Mouse (Mus musculus): ENCODE measurements around the gene Crtap. TPM values are rescaled to one million over a fixed set of nuclear protein-coding genes. Genes with fewer than 3 reads are reported as not detected.
"Not testable (repeated sequence)": the region's sequence is repeated elsewhere in the genome, so short reads cannot be mapped to it uniquely, and the experiment has no call there.

The Crtap gene
- polyA plus RNA-seq, 2 experiments, result 12.8 to 13.7 TPM

DNA sequence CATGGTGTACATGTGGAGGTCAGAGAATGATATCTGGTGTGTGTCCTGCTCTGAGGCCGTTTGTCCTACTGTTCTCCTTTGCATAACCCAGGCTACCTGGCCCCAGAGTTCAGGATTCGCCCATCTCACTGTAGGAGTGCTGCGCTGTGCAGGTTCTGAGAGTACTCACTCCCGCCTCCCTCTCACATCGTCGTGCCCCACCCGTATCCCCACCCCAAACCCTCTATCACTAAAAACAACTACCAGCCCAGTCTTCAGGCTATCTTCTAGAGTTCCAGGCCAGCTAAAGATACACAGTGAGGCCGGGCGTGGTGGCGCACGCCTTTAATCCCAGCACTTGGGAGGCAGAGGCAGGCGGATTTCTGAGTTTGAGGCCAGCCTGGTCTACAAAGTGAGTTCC lies 9.2 kb upstream of the Crtap start:
- H3K9me3 ChIP-seq (ENCODE audit: control insufficient read depth, low read length), result no peaks in the 10 kb centered on the region
- H3K27me3 ChIP-seq (ENCODE audit: control insufficient read depth, insufficient read depth, low read length), result no peaks in the 10 kb centered on the region
- TF ChIP-seq CTCF (IDR thresholded peaks at IDR 0.05; ENCODE audit: low read depth), result no peak
- 0 out of 2 replicates have a peak, but pooled peaks have one; percentile 13 for TF ChIP-seq EP300 (IDR thresholded peaks at IDR 0.05; ENCODE audit: low read depth)
- no peak overlapping the region for H3K27ac ChIP-seq
- peaks cover 13 to 23% of the 10 kb centered on the region in 2 experiments for H3K4me1 ChIP-seq (replicated peaks; ENCODE audit: control insufficient read depth in 2 of 2, insufficient read depth in 2 of 2, low read length in 1 of 2)
- H3K4me3 ChIP-seq (ENCODE audit: insufficient read depth in 1 of 2, low read depth in 2 of 2, low read length in 2 of 2), result no peak overlapping the region
- H3K9ac ChIP-seq (replicated peaks), result no peak overlapping the region
- peak in 1 of 3 experiments; percentile 42 for DNase-seq (ENCODE audit: low read depth in 3 of 3, low spot score in 3 of 3)
- WGBS (ENCODE audit: insufficient replicate concordance), result 38% methylated on average over 12 of the region's 12 CpGs
- peak; percentile 63 for ATAC-seq (ENCODE audit: insufficient read depth)
- no peaks in the 10 kb centered on the region for H3K36me3 ChIP-seq (replicated peaks; ENCODE audit: control insufficient read depth, insufficient read depth, low read depth)
- H3K4me2 ChIP-seq (ENCODE audit: low read depth), result no peak overlapping the region

DNA sequence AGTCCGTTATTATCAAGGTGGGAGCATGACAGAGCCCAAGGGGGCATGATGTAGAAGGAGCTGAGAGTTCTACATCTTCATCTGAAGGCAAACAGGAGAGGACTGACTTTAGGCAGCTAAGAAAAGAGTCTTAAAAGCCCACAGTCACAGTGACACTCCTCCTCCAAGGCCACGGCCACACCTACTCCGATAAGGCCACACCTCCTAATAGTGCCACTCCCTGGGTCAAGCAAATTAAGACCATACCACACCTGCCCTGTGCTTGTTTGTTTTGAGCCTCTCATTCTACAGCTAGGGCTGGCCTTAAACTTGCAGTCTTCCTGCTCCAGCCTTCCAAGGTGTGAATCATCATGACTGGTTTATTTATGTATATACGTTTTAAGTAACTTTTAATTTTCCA lies 4.8 kb upstream of the Crtap start:
- Histone ChIP-seq H3K4me2 (ENCODE audit: low read depth) (no peak overlapping the region), H3K27ac (no peak overlapping the region), H3K9ac (replicated peaks) (no peak overlapping the region), H3K36me3 (replicated peaks; ENCODE audit: control insufficient read depth, insufficient read depth, low read depth) (no peaks in the 10 kb centered on the region), H3K27me3 (ENCODE audit: control insufficient read depth, insufficient read depth, low read length) (no peaks in the 10 kb centered on the region), H3K9me3 (ENCODE audit: control insufficient read depth, low read length) (no peaks in the 10 kb centered on the region), H3K4me1 (replicated peaks; ENCODE audit: control insufficient read depth in 2 of 2, insufficient read depth in 2 of 2, low read length in 1 of 2) (peaks cover 11 to 15% of the 10 kb centered on the region in 2 experiments; a peak in 3 of 4 replicates), H3K4me3 (ENCODE audit: insufficient read depth in 1 of 2, low read depth in 2 of 2, low read length in 2 of 2) (no peak overlapping the region)
- no peak for DNase-seq (ENCODE audit: low read depth in 3 of 3, low spot score in 3 of 3)
- 59% methylated on average over 4 of the region's 4 CpGs for WGBS (ENCODE audit: insufficient replicate concordance)
- TF ChIP-seq EP300 (IDR thresholded peaks at IDR 0.05; ENCODE audit: low read depth) (no peak), CTCF (IDR thresholded peaks at IDR 0.05; ENCODE audit: low read depth) (no peak)
- ATAC-seq (ENCODE audit: insufficient read depth), result 0 out of 2 replicates have a peak, but pooled peaks have one; percentile 29

GRCm38 (mm10) chr9:114394677-114395076 lies 4.2 kb upstream of the Crtap start:
- ATAC-seq (ENCODE audit: insufficient read depth) (no peak), DNase-seq (ENCODE audit: low read depth in 3 of 3, low spot score in 3 of 3) (no peak)
- H3K9ac ChIP-seq (replicated peaks), result no peak overlapping the region
- WGBS (ENCODE audit: insufficient replicate concordance), result 40% methylated on average over 8 of the region's 8 CpGs
- no peak overlapping the region for H3K4me3 ChIP-seq (ENCODE audit: insufficient read depth in 1 of 2, low read depth in 2 of 2, low read length in 2 of 2)
- no peak overlapping the region for H3K4me2 ChIP-seq (ENCODE audit: low read depth)
- H3K9me3 ChIP-seq (ENCODE audit: control insufficient read depth, low read length), result no peaks in the 10 kb centered on the region
- H3K4me1 ChIP-seq (replicated peaks; ENCODE audit: control insufficient read depth in 2 of 2, insufficient read depth in 2 of 2, low read length in 1 of 2), result peaks cover 11 to 15% of the 10 kb centered on the region in 2 experiments; a peak in 3 of 4 replicates
- no peak for TF ChIP-seq EP300 (IDR thresholded peaks at IDR 0.05; ENCODE audit: low read depth)
- no peak for TF ChIP-seq CTCF (IDR thresholded peaks at IDR 0.05; ENCODE audit: low read depth)
- H3K27ac ChIP-seq, result no peak overlapping the region
- no peaks in the 10 kb centered on the region for H3K27me3 ChIP-seq (ENCODE audit: control insufficient read depth, insufficient read depth, low read length)
- H3K36me3 ChIP-seq (replicated peaks; ENCODE audit: control insufficient read depth, insufficient read depth, low read depth), result no peaks in the 10 kb centered on the region

DNA sequence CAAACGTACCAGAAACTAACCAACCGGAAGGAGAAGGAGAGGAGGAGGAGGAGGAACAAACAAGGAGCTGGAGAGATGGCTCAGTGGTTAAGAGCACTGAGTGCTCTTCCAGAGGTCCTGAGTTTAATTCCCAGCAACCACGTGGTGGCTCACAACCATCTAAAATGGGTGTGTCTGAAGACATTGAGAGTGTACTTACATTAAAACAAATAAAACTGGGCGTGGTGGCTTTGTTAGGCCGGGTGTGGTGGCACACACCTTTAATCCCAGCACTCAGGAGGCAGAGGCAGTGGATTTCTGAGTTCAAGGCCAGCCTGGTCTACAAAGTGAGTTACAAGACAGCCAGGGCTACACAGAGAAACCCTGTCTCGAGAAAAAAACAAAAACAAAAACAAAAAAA lies 3.7 kb upstream of the Crtap start:
- DNase-seq (ENCODE audit: low read depth in 3 of 3, low spot score in 3 of 3), result not testable (repeated sequence)
- WGBS (ENCODE audit: insufficient replicate concordance), result 39% methylated on average over 6 of the region's 6 CpGs

DNA sequence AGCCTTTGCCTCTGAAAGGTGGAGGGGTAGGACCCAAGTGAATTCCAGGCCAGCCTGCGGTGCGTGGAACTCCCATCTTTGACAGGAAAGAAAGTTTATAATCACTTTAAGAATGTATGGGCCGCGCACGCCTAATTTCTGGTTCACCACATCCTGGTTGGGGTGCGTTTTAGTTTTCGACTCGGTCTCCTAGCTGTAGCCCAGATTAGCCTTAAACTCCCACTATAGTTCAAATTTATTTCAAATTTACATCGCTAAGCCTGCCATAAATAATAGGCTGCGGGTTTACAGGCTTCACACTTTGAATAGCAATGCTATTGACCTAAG lies 237 bp upstream of the Crtap start:
- Histone ChIP-seq H3K27me3 (ENCODE audit: control insufficient read depth, insufficient read depth, low read length) (no peaks in the 10 kb centered on the region), H3K9ac (replicated peaks) (peak overlapping the region; percentile 68), H3K27ac (no peak overlapping the region), H3K4me2 (ENCODE audit: low read depth) (peak overlapping the region; percentile 84), H3K36me3 (replicated peaks; ENCODE audit: control insufficient read depth, insufficient read depth, low read depth) (no peaks in the 10 kb centered on the region), H3K4me1 (replicated peaks; ENCODE audit: control insufficient read depth in 2 of 2, insufficient read depth in 2 of 2, low read length in 1 of 2) (peaks cover 11 to 12% of the 10 kb centered on the region in 2 experiments; a peak in 3 of 4 replicates), H3K4me3 (ENCODE audit: insufficient read depth in 1 of 2, low read depth in 2 of 2, low read length in 2 of 2) (peak overlapping the region; percentile 66 to 78), H3K9me3 (ENCODE audit: control insufficient read depth, low read length) (no peaks in the 10 kb centered on the region)
- ATAC-seq (ENCODE audit: insufficient read depth) (no peak), DNase-seq (ENCODE audit: low read depth in 3 of 3, low spot score in 3 of 3) (no peak)
- TF ChIP-seq CTCF (IDR thresholded peaks at IDR 0.05; ENCODE audit: low read depth) (no peak), EP300 (IDR thresholded peaks at IDR 0.05; ENCODE audit: low read depth) (no peak)
- WGBS (ENCODE audit: insufficient replicate concordance), result 1% methylated on average over 10 of the region's 10 CpGs

More for the DNA sequence above, 3.7 kb upstream of the Crtap start:
- H3K9me3 ChIP-seq (ENCODE audit: control insufficient read depth, low read length); H3K4me2 ChIP-seq (ENCODE audit: low read depth); H3K4me3 ChIP-seq (ENCODE audit: insufficient read depth in 1 of 2, low read depth in 2 of 2, low read length in 2 of 2); H3K9ac ChIP-seq (replicated peaks); H3K36me3 ChIP-seq (replicated peaks; ENCODE audit: control insufficient read depth, insufficient read depth, low read depth); ATAC-seq (ENCODE audit: insufficient read depth); H3K27ac ChIP-seq; H3K27me3 ChIP-seq (ENCODE audit: control insufficient read depth, insufficient read depth, low read length): not testable (repeated sequence)
- H3K4me1 ChIP-seq (replicated peaks; ENCODE audit: control insufficient read depth in 2 of 2, insufficient read depth in 2 of 2, low read length in 1 of 2), result peaks cover 11 to 12% of the 10 kb centered on the region in 2 experiments; a peak in 3 of 4 replicates

All from liver, embryonic 14.5 days (tissue).